Mouse (Mus musculus) midbrain, embryonic 16.5 days (tissue): ENCODE results near the gene Opn3. TPM values are rescaled to one million over a fixed set of nuclear protein-coding genes. Genes with fewer than 3 reads are reported as not detected.
A peak's percentile ranks its signal among the peaks of the same experiment; 100 is the strongest.

Experiments
- ATAC-seq: fragments of 200-750 bp; cut with Nextera tagmentation; 2 replicates; pipeline ENCODE4 v1.8.0; 2017; ENCODE audit warnings: moderate TSS enrichment
- H3K27ac ChIP-seq: fragments of 300-500 bp; sonication (generic); 2 replicates; pipeline ENCODE4 v1.5.1; 2014; ENCODE audit warnings: mild to moderate bottlenecking, low read length, mixed read lengths
- H3K27me3 ChIP-seq: fragments of 300-500 bp; sonication (generic); 2 replicates; pipeline ENCODE4 v1.6.1; 2014; ENCODE audit warnings: low read depth, low read length, mixed read lengths; ENCODE audit not compliant: control insufficient read depth, insufficient read depth
- H3K36me3 ChIP-seq: fragments of 300-500 bp; sonication (generic); 2 replicates; pipeline ENCODE4 v1.6.1; 2014; ENCODE audit warnings: mild to moderate bottlenecking, low read length, moderate library complexity, mixed read lengths; ENCODE audit not compliant: control insufficient read depth, insufficient read depth
- H3K4me1 ChIP-seq: fragments of 300-500 bp; sonication (generic); 2 replicates; pipeline ENCODE4 v1.6.1; 2014; ENCODE audit warnings: mild to moderate bottlenecking, low read length, mixed read lengths; ENCODE audit not compliant: control insufficient read depth, insufficient read depth
- H3K4me2 ChIP-seq: fragments of 300-500 bp; sonication (generic); 2 replicates; pipeline ENCODE4 v1.6.1; 2014; ENCODE audit warnings: mild to moderate bottlenecking, low read length, mixed read lengths
- H3K4me3 ChIP-seq: fragments of 300-500 bp; sonication (generic); 2 replicates; pipeline ENCODE4 v1.5.1; 2014; ENCODE audit warnings: low read depth, mild to moderate bottlenecking, low read length, moderate library complexity, mixed read lengths
- H3K9ac ChIP-seq: fragments of 300-500 bp; sonication (generic); 2 replicates; pipeline ENCODE4 v1.6.1; 2014; ENCODE audit warnings: low read depth, low read length, mixed read lengths
- H3K9me3 ChIP-seq: fragments of 300-500 bp; sonication (generic); replicated peaks from 2 replicates; pipeline ENCODE4 v1.6.1; 2014; ENCODE audit warnings: mild to moderate bottlenecking, low read length, mixed read lengths; ENCODE audit not compliant: control insufficient read depth, poor library complexity, severe bottlenecking
- WGBS: fragments of 180-500 bp; shearing (Covaris S2); extraction: QIAGEN DNeasy Blood & Tissue Kit; methylation state at CpG from one replicate; pipeline ENCODE4 v1.1.7; 2014; 5-methylcytosine and 5-hydroxymethylcytosine counted together
- polyA plus RNA-seq: library from polyadenylated mRNA; unstranded; fragments of >200 nt; fragmentation: Nextera tagmentation; extraction: Ambion mirVana; gene quantifications from 2 replicates; pipeline ENCODE4 v1.2.1, GENCODE M21; 2015

Gene Opn3
- polyA plus RNA-seq, 1 experiment from 2014 or later = 9.8 TPM

- no peaks in the 10 kb centered on the region for H3K27me3 ChIP-seq
- no peak within 1 kb of the TSS for H3K27ac ChIP-seq
- no peaks in the 10 kb centered on the region for H3K9me3 ChIP-seq
- no peaks in the 10 kb centered on the region for H3K36me3 ChIP-seq
- 92% methylated on average over 1 of the region's 1 CpGs for WGBS
- H3K4me1 ChIP-seq = no peaks in the 10 kb centered on the region
- no peak within 1 kb of the TSS for H3K9ac ChIP-seq
- H3K4me2 ChIP-seq = no peak within 1 kb of the TSS
- ATAC-seq = no peak
- no peak within 1 kb of the TSS for H3K4me3 ChIP-seq
Observed at GRCm38 (mm10) chr1:175698293-175698692, 5.7 kb upstream of the Opn3 start, which contains the start of gene Wdr64. Wdr64 (plus strand) TSS chr1:175698593.

- H3K4me3 ChIP-seq = peak overlapping the region; percentile 92
- peak overlapping the region; percentile 93 for H3K4me2 ChIP-seq
- 38% methylated on average over 12 of the region's 12 CpGs for WGBS
- peaks cover 20% of the 10 kb centered on the region for H3K4me1 ChIP-seq
- ATAC-seq = peak; percentile 4
- H3K9me3 ChIP-seq = no peaks in the 10 kb centered on the region
- H3K27me3 ChIP-seq = no peaks in the 10 kb centered on the region
- H3K36me3 ChIP-seq = no peaks in the 10 kb centered on the region
- H3K27ac ChIP-seq = peak overlapping the region; percentile 53
- H3K9ac ChIP-seq = no peak overlapping the region
Observed at GRCm38 (mm10) chr1:175693429-175693960, 919 bp upstream of the Opn3 start.

GRCm38 (mm10) chr1:175692997-175693361 is 403 bp upstream of the Opn3 start:
- ATAC-seq = no peak; the same call in 1 of the 2 replicates
- H3K27me3 ChIP-seq = no peaks in the 10 kb centered on the region
- no peak overlapping the region for H3K9ac ChIP-seq
- peaks cover 2% of the 10 kb centered on the region for H3K36me3 ChIP-seq
- peak overlapping the region; percentile 93 for H3K4me2 ChIP-seq
- under 1% methylated on average over 17 of the region's 17 CpGs for WGBS
- H3K27ac ChIP-seq = peak overlapping the region; percentile 53
- H3K9me3 ChIP-seq = no peaks in the 10 kb centered on the region
- peaks cover 20% of the 10 kb centered on the region for H3K4me1 ChIP-seq
- H3K4me3 ChIP-seq = peak overlapping the region; percentile 92

- H3K36me3 ChIP-seq = peaks cover 14% of the 10 kb centered on the region
- peak overlapping the region; percentile 92 for H3K4me3 ChIP-seq
- H3K9ac ChIP-seq = peak overlapping the region; percentile 89
- peaks cover 20% of the 10 kb centered on the region for H3K4me1 ChIP-seq
- under 1% methylated on average over 22 of the region's 22 CpGs for WGBS
- no peaks in the 10 kb centered on the region for H3K9me3 ChIP-seq
- no peaks in the 10 kb centered on the region for H3K27me3 ChIP-seq
- peak overlapping the region; percentile 93 for H3K4me2 ChIP-seq
- H3K27ac ChIP-seq = peak overlapping the region; percentile 88
- no peak; the same call in 1 of the 2 replicates for ATAC-seq
Observed at GRCm38 (mm10) chr1:175691686-175692245, 810 bp downstream of the Opn3 start.

- WGBS = 82% methylated on average over 6 of the region's 6 CpGs
- Histone ChIP-seq H3K4me1 (no peaks in the 10 kb centered on the region), H3K27me3 (no peaks in the 10 kb centered on the region), H3K9me3 (no peaks in the 10 kb centered on the region), H3K36me3 (no peaks in the 10 kb centered on the region), H3K9ac (no peak overlapping the region), H3K4me2 (no peak overlapping the region), H3K27ac (no peak overlapping the region), H3K4me3 (no peak overlapping the region)
- ATAC-seq = no peak
Observed at GRCm38 (mm10) chr1:175680995-175681394, 11.6 kb downstream of the Opn3 start.

GRCm38 (mm10) chr1:175677459-175677858 is 15.1 kb downstream of the Opn3 start:
- H3K4me3 ChIP-seq = no peak overlapping the region
- H3K9me3 ChIP-seq = no peaks in the 10 kb centered on the region
- 85% methylated on average over 6 of the region's 6 CpGs for WGBS
- no peaks in the 10 kb centered on the region for H3K36me3 ChIP-seq
- no peak overlapping the region for H3K4me2 ChIP-seq
- H3K9ac ChIP-seq = no peak overlapping the region
- no peaks in the 10 kb centered on the region for H3K4me1 ChIP-seq
- no peak overlapping the region for H3K27ac ChIP-seq
- no peak for ATAC-seq
- H3K27me3 ChIP-seq = no peaks in the 10 kb centered on the region

GRCm38 (mm10) chr1:175675116-175675515 is 17.5 kb downstream of the Opn3 start:
- H3K4me3 ChIP-seq = no peak overlapping the region
- no peaks in the 10 kb centered on the region for H3K9me3 ChIP-seq
- H3K27me3 ChIP-seq = no peaks in the 10 kb centered on the region
- ATAC-seq = no peak
- no peak overlapping the region for H3K27ac ChIP-seq
- 84% methylated on average over 6 of the region's 6 CpGs for WGBS
- H3K9ac ChIP-seq = no peak overlapping the region
- H3K36me3 ChIP-seq = no peaks in the 10 kb centered on the region
- no peak overlapping the region for H3K4me2 ChIP-seq
- no peaks in the 10 kb centered on the region for H3K4me1 ChIP-seq

GRCm38 (mm10) chr1:175673563-175674325 is 18.8 kb downstream of the Opn3 start:
- Histone ChIP-seq H3K4me3 (no peak overlapping the region), H3K27ac (no peak overlapping the region), H3K36me3 (no peaks in the 10 kb centered on the region), H3K4me1 (no peaks in the 10 kb centered on the region), H3K9me3 (no peaks in the 10 kb centered on the region), H3K9ac (no peak overlapping the region), H3K27me3 (no peaks in the 10 kb centered on the region), H3K4me2 (no peak overlapping the region)
- no peak for ATAC-seq
- 88% methylated on average over 7 of the region's 7 CpGs for WGBS

- Histone ChIP-seq H3K27ac (no peak overlapping the region), H3K9ac (no peak overlapping the region), H3K4me1 (no peaks in the 10 kb centered on the region), H3K4me2 (no peak overlapping the region), H3K36me3 (no peaks in the 10 kb centered on the region), H3K4me3 (no peak overlapping the region), H3K9me3 (no peaks in the 10 kb centered on the region), H3K27me3 (no peaks in the 10 kb centered on the region)
- 28% methylated on average over 1 of the region's 1 CpGs for WGBS
- no peak for ATAC-seq
Observed at GRCm38 (mm10) chr1:175671626-175672025, 20.9 kb downstream of the Opn3 start.
